Mouse (Mus musculus) heart, embryonic 10.5 days (tissue): Measurements from ENCODE around the gene Ppp1r13b. TPM values are rescaled to one million over a fixed set of nuclear protein-coding genes. Genes with fewer than 3 reads are reported as not detected.
A peak's percentile ranks its signal among the peaks of the same experiment; 100 is the strongest.

Experiments used
- DNase-seq: peaks from one replicate; pipeline ENCODE4 v3.0.0-alpha.2; 2017; ENCODE audit warnings: low spot score
- H3K27ac ChIP-seq: fragments of 300-500 bp; sonication (generic); 2 replicates; pipeline ENCODE4 v1.5.1; 2016; ENCODE audit warnings: mild to moderate bottlenecking
- H3K27me3 ChIP-seq: fragments of 300-500 bp; sonication (generic); 2 replicates; pipeline ENCODE4 v1.6.1; 2016; ENCODE audit warnings: mild to moderate bottlenecking; ENCODE audit not compliant: poor library complexity, insufficient read depth, severe bottlenecking
- H3K36me3 ChIP-seq: fragments of 300-500 bp; sonication (generic); 2 replicates; pipeline ENCODE4 v1.6.1; 2016; ENCODE audit warnings: mild to moderate bottlenecking, moderate library complexity
- H3K4me1 ChIP-seq: fragments of 300-500 bp; sonication (generic); 2 replicates; pipeline ENCODE4 v1.6.1; 2016; ENCODE audit warnings: mild to moderate bottlenecking
- H3K4me3 ChIP-seq: fragments of 300-500 bp; sonication (generic); 2 replicates; pipeline ENCODE4 v1.5.1; 2016; ENCODE audit warnings: mild to moderate bottlenecking, moderate library complexity
- H3K9me3 ChIP-seq: fragments of 300-500 bp; sonication (generic); 2 replicates; pipeline ENCODE4 v1.6.1; 2016; ENCODE audit warnings: mild to moderate bottlenecking, moderate library complexity
- WGBS: fragments of 180-500 bp; shearing (Covaris S2); methylation state at CpG from one replicate; pipeline ENCODE4 v1.1.7; 2016; 5-methylcytosine and 5-hydroxymethylcytosine counted together
- polyA plus RNA-seq: library from polyadenylated mRNA; unstranded; fragments of >200 nt; fragmentation: Nextera tagmentation; extraction: Ambion mirVana; gene quantifications from 2 replicates; pipeline ENCODE4 v1.2.1, GENCODE M21; 2016

The Ppp1r13b gene
- polyA plus RNA-seq, 1 experiment from 2014 or later = 16.8 TPM

DNA sequence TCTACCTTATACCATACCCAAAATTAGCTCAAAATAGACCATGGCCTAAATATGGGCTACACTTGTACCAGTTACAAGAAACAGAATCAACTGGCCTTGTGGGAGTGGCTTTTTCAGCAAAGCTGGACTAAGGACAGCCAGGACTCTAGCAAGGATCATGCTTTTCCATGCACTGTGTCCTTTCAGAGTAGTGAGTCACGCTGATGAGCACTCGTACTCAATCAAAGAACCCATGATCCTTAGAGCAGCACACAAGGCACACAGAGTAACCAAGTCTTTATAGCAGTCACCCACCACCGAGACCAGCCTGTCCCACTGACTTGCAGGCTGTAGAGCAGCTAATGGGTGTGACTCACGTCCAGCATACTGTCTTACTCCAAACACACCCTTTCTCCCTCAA is 54.4 kb downstream of the Ppp1r13b start:
- Histone ChIP-seq H3K27me3 (no peaks in the 10 kb centered on the region), H3K9me3 (no peaks in the 10 kb centered on the region), H3K4me1 (peaks cover 1% of the 10 kb centered on the region), H3K27ac (no peak overlapping the region), H3K36me3 (peaks cover 22% of the 10 kb centered on the region), H3K4me3 (no peak overlapping the region)
- no peak for DNase-seq
- 72% methylated on average over 4 of the region's 4 CpGs for WGBS

GRCm38 (mm10) chr12:111853011-111853436 is 54.9 kb downstream of the Ppp1r13b start:
- Histone ChIP-seq H3K4me1 (peaks cover 6% of the 10 kb centered on the region), H3K4me3 (no peak overlapping the region), H3K36me3 (peaks cover 21% of the 10 kb centered on the region), H3K27ac (no peak overlapping the region), H3K9me3 (no peaks in the 10 kb centered on the region), H3K27me3 (no peaks in the 10 kb centered on the region)
- WGBS = 74% methylated on average over 10 of the region's 10 CpGs
- DNase-seq = no peak

DNA sequence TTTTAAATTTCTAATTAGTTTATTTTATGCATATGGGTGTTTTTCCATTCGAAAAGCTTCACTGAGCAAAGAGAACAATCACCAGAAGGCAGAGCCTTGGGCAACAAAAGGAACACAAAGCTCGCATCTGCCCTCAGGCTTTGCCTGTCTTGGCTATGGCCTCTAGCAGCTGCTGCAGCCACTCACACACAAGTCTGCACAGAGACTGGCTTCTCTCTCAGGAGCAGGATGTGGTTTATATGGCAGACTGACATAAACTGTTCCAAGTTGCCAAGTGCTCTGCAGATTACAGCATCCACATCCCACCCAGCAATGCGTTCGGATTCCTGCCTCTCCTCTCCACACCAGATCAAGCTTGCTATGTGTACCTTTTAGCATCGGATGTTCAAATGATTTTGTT is 56.2 kb downstream of the Ppp1r13b start:
- H3K4me3 ChIP-seq = no peak overlapping the region
- no peaks in the 10 kb centered on the region for H3K9me3 ChIP-seq
- H3K4me1 ChIP-seq = peaks cover 7% of the 10 kb centered on the region
- WGBS = 84% methylated on average over 5 of the region's 5 CpGs
- H3K36me3 ChIP-seq = peaks cover 14% of the 10 kb centered on the region
- DNase-seq = no peak
- no peaks in the 10 kb centered on the region for H3K27me3 ChIP-seq
- no peak overlapping the region for H3K27ac ChIP-seq

GRCm38 (mm10) chr12:111851235-111851634 is 56.7 kb downstream of the Ppp1r13b start:
- 75% methylated on average over 2 of the region's 2 CpGs for WGBS
- Histone ChIP-seq H3K36me3 (peaks cover 12% of the 10 kb centered on the region), H3K4me3 (no peak overlapping the region), H3K27ac (no peak overlapping the region), H3K27me3 (no peaks in the 10 kb centered on the region), H3K9me3 (no peaks in the 10 kb centered on the region), H3K4me1 (peaks cover 7% of the 10 kb centered on the region)
- no peak for DNase-seq

- no peak for DNase-seq
Measured at GRCm38 (mm10) chr12:111848300-111848798, 59.6 kb downstream of the Ppp1r13b start.

DNA sequence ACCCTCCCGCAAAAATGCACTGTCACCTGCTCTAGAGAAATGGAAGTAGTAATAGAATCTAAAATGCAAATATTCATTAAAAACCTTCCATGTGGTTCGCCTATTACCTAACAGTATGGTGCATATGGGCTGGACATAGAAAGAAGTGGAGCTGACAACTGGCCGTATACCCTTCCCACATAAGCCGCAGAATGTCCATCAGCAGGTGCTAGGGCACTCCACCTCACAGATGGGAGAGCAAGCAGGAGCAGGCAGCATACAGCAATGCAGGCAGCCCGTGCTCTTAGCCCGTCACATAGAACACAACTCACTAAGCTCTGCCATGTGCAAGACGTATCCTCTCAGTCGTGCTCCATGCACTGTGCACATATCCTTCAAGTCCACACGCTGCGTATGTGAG is 61.1 kb downstream of the Ppp1r13b start:
- WGBS = 87% methylated on average over 10 of the region's 10 CpGs
- Histone ChIP-seq H3K4me3 (no peak overlapping the region), H3K4me1 (peaks cover 10% of the 10 kb centered on the region), H3K9me3 (no peaks in the 10 kb centered on the region), H3K27ac (no peak overlapping the region), H3K27me3 (no peaks in the 10 kb centered on the region), H3K36me3 (peaks cover 28% of the 10 kb centered on the region)
- no peak for DNase-seq

More at GRCm38 (mm10) chr12:111848300-111848798, 59.6 kb downstream of the Ppp1r13b start:
- H3K4me1 ChIP-seq = peaks cover 10% of the 10 kb centered on the region
- H3K36me3 ChIP-seq = peaks cover 15% of the 10 kb centered on the region
- H3K27me3 ChIP-seq = no peaks in the 10 kb centered on the region
- H3K9me3 ChIP-seq = no peaks in the 10 kb centered on the region
- H3K27ac ChIP-seq = peak overlapping the region; percentile 37
- WGBS = 55% methylated on average over 9 of the region's 9 CpGs
- no peak overlapping the region for H3K4me3 ChIP-seq

- DNase-seq = no peak
- 91% methylated on average over 4 of the region's 4 CpGs for WGBS
- no peaks in the 10 kb centered on the region for H3K9me3 ChIP-seq
- no peak overlapping the region for H3K4me3 ChIP-seq
- H3K27me3 ChIP-seq = no peaks in the 10 kb centered on the region
- no peak overlapping the region for H3K27ac ChIP-seq
- peaks cover 30% of the 10 kb centered on the region for H3K36me3 ChIP-seq
- peaks cover 10% of the 10 kb centered on the region for H3K4me1 ChIP-seq
Measured at GRCm38 (mm10) chr12:111845953-111846352, 62.0 kb downstream of the Ppp1r13b start.

GRCm38 (mm10) chr12:111843470-111843869 is 64.4 kb downstream of the Ppp1r13b start:
- DNase-seq = no peak
- Histone ChIP-seq H3K4me1 (peaks cover 8% of the 10 kb centered on the region), H3K4me3 (no peak overlapping the region), H3K9me3 (no peaks in the 10 kb centered on the region), H3K27me3 (no peaks in the 10 kb centered on the region), H3K36me3 (peaks cover 45% of the 10 kb centered on the region), H3K27ac (no peak overlapping the region)
- WGBS = 55% methylated on average over 2 of the region's 2 CpGs

DNA sequence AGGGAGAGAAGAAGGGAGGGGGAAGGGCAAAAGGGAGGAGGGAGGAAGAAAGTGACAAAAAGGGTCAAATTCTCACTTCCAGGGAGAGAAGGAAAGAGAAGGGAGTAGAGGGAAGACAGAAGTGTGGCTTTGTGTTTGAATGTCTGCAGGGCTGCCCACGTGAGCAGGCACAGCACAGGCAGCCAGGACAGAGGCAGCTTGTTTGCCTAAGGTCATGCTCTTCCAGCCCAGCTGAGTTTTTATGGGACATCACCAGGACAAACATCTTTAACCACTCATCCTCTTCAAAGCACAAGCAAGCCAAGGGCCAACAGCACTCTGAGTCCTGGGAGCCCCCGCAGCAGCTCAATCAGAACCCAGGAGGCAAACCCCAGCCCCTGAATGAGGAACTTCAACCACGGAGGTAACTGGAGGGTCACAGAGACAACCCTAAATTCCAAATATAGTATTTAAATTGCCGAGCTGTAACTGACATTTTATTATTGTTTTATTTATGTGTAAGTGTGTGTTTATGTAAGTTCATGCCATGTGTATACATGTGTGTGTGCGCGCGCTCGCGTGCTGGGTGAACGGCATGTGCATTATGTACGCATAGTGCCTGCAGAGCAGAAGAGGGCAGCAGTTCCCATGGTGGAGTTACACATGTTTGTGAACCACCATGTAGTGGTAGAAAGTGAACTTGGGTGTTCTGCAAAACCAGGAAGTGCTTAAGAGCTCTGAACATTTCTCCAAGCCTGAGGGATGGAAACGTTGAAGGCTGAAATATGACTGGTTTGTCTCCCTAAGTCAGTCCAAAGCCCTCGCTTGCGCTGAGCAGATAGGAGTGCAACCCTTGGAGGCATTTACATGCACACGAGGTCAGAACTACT is 65.1 kb downstream of the Ppp1r13b start:
- 88% methylated on average over 15 of the region's 15 CpGs for WGBS
- Histone ChIP-seq H3K4me3 (no peak overlapping the region), H3K36me3 (peaks cover 49% of the 10 kb centered on the region), H3K4me1 (0 out of 2 replicates have a peak, but pooled peaks cover 3% of the 10 kb centered on the region), H3K27me3 (no peaks in the 10 kb centered on the region), H3K9me3 (no peaks in the 10 kb centered on the region), H3K27ac (no peak overlapping the region)
- no peak for DNase-seq

DNA sequence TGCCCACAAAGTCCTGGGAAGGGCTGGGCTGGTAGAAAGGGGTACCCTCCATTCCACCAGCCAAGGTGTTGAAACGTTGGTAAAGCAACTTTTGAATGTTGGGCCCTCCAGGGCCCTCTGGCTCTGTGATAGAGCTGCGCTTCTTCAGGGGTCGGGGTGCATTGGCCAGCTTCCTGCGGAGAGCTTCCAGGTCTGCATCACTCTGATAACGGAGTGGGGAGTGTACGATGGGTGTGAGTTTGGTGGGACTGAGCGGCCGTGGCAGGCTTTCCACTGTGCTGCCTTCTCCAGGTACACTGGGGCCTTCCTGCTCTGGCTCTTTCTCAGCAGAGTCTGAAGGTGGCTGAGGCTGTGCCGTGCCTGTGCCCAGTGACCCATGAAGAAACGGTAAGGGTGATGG is 74.5 kb downstream of the Ppp1r13b start:
- no peaks in the 10 kb centered on the region for H3K9me3 ChIP-seq

GRCm38 (mm10) chr12:111832643-111833042 is 75.3 kb downstream of the Ppp1r13b start:
- H3K4me1 ChIP-seq = no peaks in the 10 kb centered on the region
- no peaks in the 10 kb centered on the region for H3K9me3 ChIP-seq
- WGBS = 78% methylated on average over 5 of the region's 5 CpGs
- no peak overlapping the region for H3K4me3 ChIP-seq
- no peak for DNase-seq
- no peak overlapping the region for H3K27ac ChIP-seq
- H3K36me3 ChIP-seq = peaks cover 97% of the 10 kb centered on the region
- no peaks in the 10 kb centered on the region for H3K27me3 ChIP-seq

More for the DNA sequence above, 74.5 kb downstream of the Ppp1r13b start:
- H3K36me3 ChIP-seq = peaks cover 96% of the 10 kb centered on the region
- WGBS = 86% methylated on average over 10 of the region's 10 CpGs
- H3K27me3 ChIP-seq = no peaks in the 10 kb centered on the region
- no peak for DNase-seq
- no peak overlapping the region for H3K4me3 ChIP-seq
- H3K4me1 ChIP-seq = no peaks in the 10 kb centered on the region
- no peak overlapping the region for H3K27ac ChIP-seq

DNA sequence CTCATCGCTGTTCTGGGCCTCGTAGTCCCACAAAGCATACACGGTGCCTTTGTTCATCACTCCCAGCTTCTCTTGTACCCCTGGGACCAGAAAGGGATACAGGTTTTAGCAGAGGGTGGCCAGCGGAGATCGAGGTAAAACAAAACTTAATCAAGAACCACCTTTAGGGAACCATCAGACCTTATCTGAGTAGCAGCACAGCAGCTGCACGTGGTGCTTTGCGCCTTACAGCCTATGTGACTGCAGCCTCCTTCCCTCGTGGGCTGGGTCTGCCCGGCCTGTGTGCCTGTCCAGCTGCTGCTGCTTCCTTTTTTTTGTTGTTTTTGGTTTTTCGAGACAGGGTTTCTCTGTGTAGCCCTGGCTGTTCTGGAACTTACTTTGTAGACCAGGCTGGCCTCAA is 77.5 kb downstream of the Ppp1r13b start:
- Histone ChIP-seq H3K9me3 (no peaks in the 10 kb centered on the region), H3K36me3 (peaks cover 98% of the 10 kb centered on the region), H3K27me3 (no peaks in the 10 kb centered on the region), H3K27ac (no peak overlapping the region), H3K4me3 (no peak overlapping the region), H3K4me1 (no peaks in the 10 kb centered on the region)
- no peak for DNase-seq
- WGBS = 86% methylated on average over 10 of the region's 10 CpGs

DNA sequence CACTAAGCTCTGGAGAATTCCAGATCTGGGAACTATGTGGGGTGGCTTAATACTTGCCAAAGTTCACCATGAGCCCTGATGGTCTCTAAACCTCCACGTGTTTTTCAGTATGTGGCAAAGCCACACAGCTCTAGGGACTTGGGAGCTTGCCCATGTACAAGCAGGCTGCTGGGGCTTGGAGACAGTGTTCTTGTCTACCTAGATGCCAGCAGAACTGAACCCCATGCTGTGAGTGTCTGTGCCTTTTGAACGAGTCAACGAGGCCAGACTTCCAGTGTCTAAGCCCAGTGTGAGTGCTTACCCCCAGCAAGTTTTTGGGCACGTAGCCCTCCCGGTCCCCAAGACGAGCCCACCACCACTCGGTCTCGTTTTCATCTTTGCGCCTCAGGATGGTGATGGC is 78.0 kb downstream of the Ppp1r13b start:
- Histone ChIP-seq H3K4me3 (no peak overlapping the region), H3K36me3 (peaks cover 98% of the 10 kb centered on the region), H3K4me1 (no peaks in the 10 kb centered on the region), H3K27me3 (no peaks in the 10 kb centered on the region), H3K27ac (no peak overlapping the region), H3K9me3 (no peaks in the 10 kb centered on the region)
- no peak for DNase-seq
- WGBS = 90% methylated on average over 9 of the region's 9 CpGs
